Mouse (Mus musculus): ENCODE results near the gene Bpifb6. TPM values are rescaled to one million over a fixed set of nuclear protein-coding genes. Genes with fewer than 3 reads are reported as not detected.
A peak's percentile ranks its signal among the peaks of the same experiment; 100 is the strongest.

The Bpifb6 gene
- total and polyA plus RNA-seq, 2 experiments = not detected

DNA sequence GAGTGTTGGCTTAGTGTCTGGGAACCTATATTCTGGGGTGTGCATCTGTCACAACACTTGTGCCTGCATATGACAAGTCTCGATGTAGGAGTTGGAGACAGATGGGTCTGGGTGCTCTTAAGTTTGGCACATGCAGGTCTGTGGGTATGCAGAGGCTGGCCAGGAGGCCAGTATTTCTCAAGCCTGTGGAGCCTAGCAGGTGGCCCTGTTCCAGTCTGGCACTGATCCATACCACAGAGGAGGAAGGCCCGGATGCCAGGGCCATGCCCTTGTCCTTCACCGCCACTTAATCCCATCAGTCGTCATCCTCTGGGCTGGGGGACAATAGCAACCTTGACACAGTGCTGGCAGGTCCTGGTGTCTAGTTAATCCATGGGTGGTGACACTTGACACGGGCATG lies 14.0 kb downstream of the Bpifb6 start:
- WGBS = 55% methylated on average over 5 of the region's 5 CpGs
- no peaks in the 10 kb centered on the region for H3K36me3 ChIP-seq (ENCODE audit: control insufficient read depth, insufficient read depth, low read length)
- no peak overlapping the region for H3K9ac ChIP-seq (ENCODE audit: low read depth, low read length)
- TF ChIP-seq POLR2A (IDR thresholded peaks at IDR 0.05; ENCODE audit: extremely low read depth, insufficient read depth, low read length) (no peak), CTCF (IDR thresholded peaks at IDR 0.05; ENCODE audit: low read depth, low read length) (no peak)
- no peak overlapping the region for H3K4me3 ChIP-seq (ENCODE audit: insufficient read depth, low read depth, low read length)
- no peaks in the 10 kb centered on the region for H3K27me3 ChIP-seq (ENCODE audit: control insufficient read depth, insufficient read depth, low read length)
- H3K27ac ChIP-seq (replicated peaks; ENCODE audit: insufficient read depth, low read depth, low read length) = no peak overlapping the region
- H3K4me1 ChIP-seq (ENCODE audit: control insufficient read depth, insufficient read depth, low read length) = no peaks in the 10 kb centered on the region
- no peak for DNase-seq (ENCODE audit: extremely low read depth, low read depth, low spot score)
- H3K79me2 ChIP-seq (ENCODE audit: control insufficient read depth, insufficient read depth, low read length) = no peaks in the 10 kb centered on the region

DNA sequence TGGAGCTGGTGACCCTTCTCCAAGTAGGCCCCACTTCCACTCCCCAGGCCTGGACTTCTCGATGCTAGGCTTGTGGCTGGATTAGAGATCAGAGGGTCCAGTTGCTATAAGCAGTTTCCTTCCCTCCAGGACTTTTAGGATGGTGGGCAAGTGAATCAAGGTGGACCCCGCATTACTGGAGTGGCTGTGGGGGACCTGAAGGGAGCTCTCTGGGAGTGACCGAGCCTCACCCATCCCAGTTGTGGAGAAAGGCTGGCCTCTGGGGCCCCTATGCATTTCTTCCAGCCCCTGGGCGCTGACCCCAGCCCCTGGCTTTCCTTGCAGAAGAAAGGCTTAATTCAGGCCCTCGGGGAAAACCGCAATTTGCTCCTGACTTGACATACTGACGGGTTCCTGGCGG lies 17.7 kb downstream of the Bpifb6 start, which contains the start of gene Bpifb3:
Gene Bpifb3 (plus strand): TSS at position 301 of the 400 bp plus-strand sequence.
- Histone ChIP-seq H3K9ac (ENCODE audit: low read depth, low read length) (no peak within 1 kb of the TSS), H3K27me3 (ENCODE audit: control insufficient read depth, insufficient read depth, low read length) (no peaks in the 10 kb centered on the region), H3K36me3 (ENCODE audit: control insufficient read depth, insufficient read depth, low read length) (no peaks in the 10 kb centered on the region), H3K4me3 (ENCODE audit: insufficient read depth, low read depth, low read length) (no peak within 1 kb of the TSS), H3K79me2 (ENCODE audit: control insufficient read depth, insufficient read depth, low read length) (no peaks in the 10 kb centered on the region), H3K27ac (replicated peaks; ENCODE audit: insufficient read depth, low read depth, low read length) (no peak within 1 kb of the TSS), H3K4me1 (ENCODE audit: control insufficient read depth, insufficient read depth, low read length) (no peaks in the 10 kb centered on the region)
- no peak for DNase-seq (ENCODE audit: extremely low read depth, low read depth, low spot score)
- TF ChIP-seq POLR2A (IDR thresholded peaks at IDR 0.05; ENCODE audit: extremely low read depth, insufficient read depth, low read length) = no peak
- no peak for TF ChIP-seq CTCF (IDR thresholded peaks at IDR 0.05; ENCODE audit: low read depth, low read length)
- WGBS = 78% methylated on average over 8 of the region's 8 CpGs

DNA sequence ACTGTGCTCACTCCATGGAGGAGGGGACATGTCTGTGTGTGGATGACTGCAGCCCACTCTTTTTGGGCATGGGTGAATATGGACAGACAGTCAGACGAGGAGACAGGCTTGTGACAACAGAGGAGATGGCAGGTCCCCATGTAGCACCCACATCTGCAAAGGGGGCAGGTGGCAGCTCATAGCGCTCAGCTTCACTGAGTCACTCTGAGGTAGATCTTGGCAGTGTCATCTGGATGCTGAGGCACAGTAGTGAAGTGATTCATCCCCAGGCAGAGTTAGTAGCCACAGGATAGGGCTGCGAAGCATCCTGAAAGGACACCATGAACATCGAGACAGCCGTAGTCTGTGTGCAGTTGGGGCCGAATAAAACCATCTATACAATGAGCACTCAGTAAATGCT lies 21.1 kb downstream of the Bpifb6 start:
- Histone ChIP-seq H3K27me3 (ENCODE audit: control insufficient read depth, insufficient read depth, low read length) (no peaks in the 10 kb centered on the region), H3K27ac (replicated peaks; ENCODE audit: insufficient read depth, low read depth, low read length) (no peak overlapping the region), H3K4me3 (ENCODE audit: insufficient read depth, low read depth, low read length) (no peak overlapping the region), H3K79me2 (ENCODE audit: control insufficient read depth, insufficient read depth, low read length) (no peaks in the 10 kb centered on the region), H3K36me3 (ENCODE audit: control insufficient read depth, insufficient read depth, low read length) (no peaks in the 10 kb centered on the region), H3K4me1 (ENCODE audit: control insufficient read depth, insufficient read depth, low read length) (no peaks in the 10 kb centered on the region), H3K9ac (ENCODE audit: low read depth, low read length) (no peak overlapping the region)
- 78% methylated on average over 6 of the region's 6 CpGs for WGBS
- TF ChIP-seq CTCF (IDR thresholded peaks at IDR 0.05; ENCODE audit: low read depth, low read length) (no peak), POLR2A (IDR thresholded peaks at IDR 0.05; ENCODE audit: extremely low read depth, insufficient read depth, low read length) (no peak)
- DNase-seq (ENCODE audit: extremely low read depth, low read depth, low spot score) = no peak

DNA sequence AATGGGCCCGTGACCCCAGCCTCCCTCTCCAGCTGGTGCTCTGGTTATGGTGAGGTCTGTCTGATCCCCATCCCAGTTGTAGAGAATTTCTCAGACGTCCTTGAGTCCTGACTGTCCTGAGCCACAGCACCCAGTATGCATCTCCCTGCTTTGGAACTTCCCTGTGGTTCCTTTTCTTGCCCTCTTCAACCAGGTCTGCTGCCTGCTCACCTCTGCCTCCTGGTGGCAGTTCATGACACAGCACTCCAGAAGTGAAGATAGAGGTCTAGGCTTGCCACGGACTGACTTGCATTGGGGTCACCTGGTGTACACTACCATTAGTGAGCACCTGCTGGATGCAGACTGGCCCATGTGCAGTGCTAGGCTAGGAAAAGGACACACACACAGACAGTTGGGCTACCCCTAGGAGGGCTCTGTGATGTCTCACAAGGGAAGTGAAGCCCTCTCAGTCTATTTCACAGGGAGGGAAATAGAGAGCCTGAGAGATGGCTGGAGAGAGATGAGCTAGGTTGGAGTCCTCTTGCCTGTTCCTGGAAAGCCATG lies 29.8 kb downstream of the Bpifb6 start:
- 43% methylated on average over 3 of the region's 3 CpGs for WGBS
- no peak overlapping the region for H3K4me3 ChIP-seq (ENCODE audit: insufficient read depth, low read depth, low read length)
- H3K27me3 ChIP-seq (ENCODE audit: control insufficient read depth, insufficient read depth, low read length) = no peaks in the 10 kb centered on the region
- peak; percentile 17 for DNase-seq (ENCODE audit: extremely low read depth, low read depth, low spot score)
- TF ChIP-seq POLR2A (IDR thresholded peaks at IDR 0.05; ENCODE audit: extremely low read depth, insufficient read depth, low read length) = no peak
- TF ChIP-seq CTCF (IDR thresholded peaks at IDR 0.05; ENCODE audit: low read depth, low read length) = peak; percentile 91
- H3K79me2 ChIP-seq (ENCODE audit: control insufficient read depth, insufficient read depth, low read length) = no peaks in the 10 kb centered on the region
- no peaks in the 10 kb centered on the region for H3K36me3 ChIP-seq (ENCODE audit: control insufficient read depth, insufficient read depth, low read length)
- no peaks in the 10 kb centered on the region for H3K4me1 ChIP-seq (ENCODE audit: control insufficient read depth, insufficient read depth, low read length)
- no peak overlapping the region for H3K27ac ChIP-seq (replicated peaks; ENCODE audit: insufficient read depth, low read depth, low read length)
- no peak overlapping the region for H3K9ac ChIP-seq (ENCODE audit: low read depth, low read length)

DNA sequence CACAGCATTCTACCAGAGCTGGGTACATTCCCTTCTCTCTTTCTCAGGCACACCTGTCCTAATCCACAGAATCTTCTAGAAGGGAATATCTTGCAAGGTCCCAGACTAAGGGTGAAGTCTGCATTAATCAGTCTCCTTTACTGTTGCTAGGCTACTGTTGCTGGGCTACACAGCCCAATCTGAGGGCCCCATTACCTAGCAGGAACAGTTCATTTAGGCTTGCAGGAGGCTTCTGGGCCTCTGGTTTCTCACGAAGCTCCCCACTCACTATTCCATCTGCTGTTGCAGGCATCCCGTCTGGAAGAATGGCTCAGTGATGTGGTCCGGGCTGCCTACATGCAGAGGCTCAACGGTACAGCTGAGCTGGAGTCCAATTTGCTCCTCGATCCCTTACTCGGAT lies 30.9 kb downstream of the Bpifb6 start:
- H3K9ac ChIP-seq (ENCODE audit: low read depth, low read length) = no peak overlapping the region
- H3K4me1 ChIP-seq (ENCODE audit: control insufficient read depth, insufficient read depth, low read length) = no peaks in the 10 kb centered on the region
- H3K36me3 ChIP-seq (ENCODE audit: control insufficient read depth, insufficient read depth, low read length) = no peaks in the 10 kb centered on the region
- H3K79me2 ChIP-seq (ENCODE audit: control insufficient read depth, insufficient read depth, low read length) = no peaks in the 10 kb centered on the region
- DNase-seq (ENCODE audit: extremely low read depth, low read depth, low spot score) = no peak
- WGBS = 86% methylated on average over 6 of the region's 6 CpGs
- no peak overlapping the region for H3K4me3 ChIP-seq (ENCODE audit: insufficient read depth, low read depth, low read length)
- H3K27me3 ChIP-seq (ENCODE audit: control insufficient read depth, insufficient read depth, low read length) = no peaks in the 10 kb centered on the region
- no peak overlapping the region for H3K27ac ChIP-seq (replicated peaks; ENCODE audit: insufficient read depth, low read depth, low read length)
- TF ChIP-seq CTCF (IDR thresholded peaks at IDR 0.05; ENCODE audit: low read depth, low read length) (no peak), POLR2A (IDR thresholded peaks at IDR 0.05; ENCODE audit: extremely low read depth, insufficient read depth, low read length) (no peak)

DNA sequence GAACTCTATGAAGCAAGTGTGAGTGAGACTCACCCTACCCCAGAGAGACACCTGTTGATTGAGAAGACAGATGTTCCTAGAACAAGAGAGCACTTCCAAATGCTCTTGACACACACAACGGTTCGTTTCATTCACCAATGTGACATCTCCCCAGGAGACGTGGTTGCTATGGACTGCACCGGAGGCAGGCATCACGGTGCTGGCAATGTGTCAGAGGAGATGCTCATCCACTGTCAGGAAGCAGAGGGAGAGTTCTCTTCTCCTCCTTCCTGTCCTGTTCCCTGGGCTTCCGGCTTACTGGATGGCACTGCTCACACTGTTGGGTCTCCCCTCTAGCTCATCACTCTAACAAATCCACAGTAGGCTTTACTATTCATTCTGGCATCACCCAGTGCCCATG lies 33.1 kb downstream of the Bpifb6 start:
- no peak for TF ChIP-seq CTCF (IDR thresholded peaks at IDR 0.05; ENCODE audit: low read depth, low read length)
- no peak for TF ChIP-seq POLR2A (IDR thresholded peaks at IDR 0.05; ENCODE audit: extremely low read depth, insufficient read depth, low read length)
- no peak overlapping the region for H3K9ac ChIP-seq (ENCODE audit: low read depth, low read length)
- WGBS = 74% methylated on average over 6 of the region's 6 CpGs
- no peaks in the 10 kb centered on the region for H3K36me3 ChIP-seq (ENCODE audit: control insufficient read depth, insufficient read depth, low read length)
- H3K4me3 ChIP-seq (ENCODE audit: insufficient read depth, low read depth, low read length) = no peak overlapping the region
- H3K4me1 ChIP-seq (ENCODE audit: control insufficient read depth, insufficient read depth, low read length) = no peaks in the 10 kb centered on the region
- DNase-seq (ENCODE audit: extremely low read depth, low read depth, low spot score) = no peak
- H3K27me3 ChIP-seq (ENCODE audit: control insufficient read depth, insufficient read depth, low read length) = no peaks in the 10 kb centered on the region
- no peak overlapping the region for H3K27ac ChIP-seq (replicated peaks; ENCODE audit: insufficient read depth, low read depth, low read length)
- H3K79me2 ChIP-seq (ENCODE audit: control insufficient read depth, insufficient read depth, low read length) = no peaks in the 10 kb centered on the region
